Mouse (Mus musculus): ENCODE measurements around the gene Slc39a11. TPM values are rescaled to one million over a fixed set of nuclear protein-coding genes. Genes with fewer than 3 reads are reported as not detected.

Slc39a11 gene
- polyA plus RNA-seq, 1 experiment from 2014 or later: 27.7 TPM

DNA sequence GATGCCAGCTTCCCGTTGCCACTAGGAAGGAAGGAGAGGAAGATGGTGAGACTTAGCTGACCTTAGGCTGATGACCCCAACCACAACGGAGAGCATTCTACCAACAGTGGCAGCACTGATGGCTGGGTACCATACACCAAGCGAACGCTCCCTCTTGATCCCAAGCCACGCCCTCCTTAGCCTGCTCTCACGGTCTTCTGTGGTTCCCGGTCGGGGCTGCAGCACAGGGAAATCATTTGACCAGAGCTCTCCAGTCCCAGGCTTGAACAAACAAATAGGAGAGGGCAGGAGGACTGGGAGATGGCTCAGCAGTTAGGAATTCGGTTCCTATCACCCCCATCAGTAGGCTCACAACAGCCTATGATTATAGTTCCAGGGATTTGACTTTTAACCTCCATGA is 403.4 kb downstream of the Slc39a11 start:
- Histone ChIP-seq H3K9ac (no peak overlapping the region), H3K4me3 (no peak overlapping the region), H3K9me3 (replicated peaks) (peaks cover 3% of the 10 kb centered on the region; the same call in 1 of the 2 replicates), H3K4me2 (no peak overlapping the region), H3K36me3 (ENCODE audit: poor library complexity, severe bottlenecking) (no peaks in the 10 kb centered on the region), H3K4me1 (no peaks in the 10 kb centered on the region), H3K27ac (no peak overlapping the region), H3K27me3 (no peaks in the 10 kb centered on the region)
- no peak for ATAC-seq
- 85% methylated on average over 9 of the region's 9 CpGs for WGBS

DNA sequence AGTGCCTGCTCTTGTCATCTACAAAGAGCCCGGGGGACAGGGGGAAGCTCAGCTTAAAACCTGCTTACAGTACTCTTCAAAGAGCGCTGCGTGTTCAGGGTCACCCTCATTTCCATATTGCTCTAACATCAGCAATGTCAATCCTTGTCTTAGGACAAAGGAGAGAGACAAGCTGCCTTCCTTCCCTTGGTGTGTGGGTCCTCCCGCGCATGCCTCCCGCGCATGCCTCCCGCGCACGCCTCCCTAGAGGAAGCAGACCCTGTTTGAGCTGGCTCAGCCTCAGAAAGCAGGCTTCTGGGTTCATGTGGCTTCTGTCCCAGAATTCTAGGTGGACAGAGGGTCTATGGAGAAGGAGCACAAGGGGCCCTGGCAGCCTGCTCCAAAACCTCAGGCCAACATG is 404.2 kb downstream of the Slc39a11 start:
- H3K27me3 ChIP-seq: no peaks in the 10 kb centered on the region
- no peak overlapping the region for H3K4me3 ChIP-seq
- H3K4me1 ChIP-seq: no peaks in the 10 kb centered on the region
- H3K4me2 ChIP-seq: no peak overlapping the region
- no peak overlapping the region for H3K9ac ChIP-seq
- H3K27ac ChIP-seq: no peak overlapping the region
- WGBS: 72% methylated on average over 10 of the region's 10 CpGs
- ATAC-seq: no peak
- H3K9me3 ChIP-seq (replicated peaks): peaks cover 3% of the 10 kb centered on the region; the same call in 1 of the 2 replicates
- H3K36me3 ChIP-seq (ENCODE audit: poor library complexity, severe bottlenecking): no peaks in the 10 kb centered on the region

DNA sequence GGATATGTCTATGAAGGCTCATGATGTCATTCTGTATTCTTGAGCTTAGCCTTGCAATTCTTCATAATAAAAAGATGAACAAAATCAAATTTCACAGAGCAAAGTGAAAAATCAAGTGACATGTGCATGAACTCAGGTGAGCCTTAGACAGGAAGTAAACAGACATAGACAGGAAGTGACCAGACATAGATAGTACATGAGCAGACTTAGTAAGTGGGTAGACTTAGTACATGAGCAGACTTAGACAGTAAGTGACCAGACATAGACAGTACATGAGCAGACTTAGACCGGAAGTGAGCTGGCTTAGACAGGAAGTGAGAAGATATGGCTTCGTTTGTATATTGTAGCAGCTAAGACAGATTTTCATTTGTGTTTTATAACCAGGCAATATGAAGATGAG is 415.4 kb downstream of the Slc39a11 start:
- Histone ChIP-seq H3K4me3 (no peak overlapping the region), H3K4me1 (peaks cover 24% of the 10 kb centered on the region), H3K36me3 (ENCODE audit: poor library complexity, severe bottlenecking) (no peaks in the 10 kb centered on the region), H3K4me2 (no peak overlapping the region), H3K9ac (no peak overlapping the region), H3K27ac (no peak overlapping the region), H3K27me3 (no peaks in the 10 kb centered on the region), H3K9me3 (replicated peaks) (no peaks in the 10 kb centered on the region)
- 95% methylated on average over 2 of the region's 2 CpGs for WGBS
- no peak for ATAC-seq

DNA sequence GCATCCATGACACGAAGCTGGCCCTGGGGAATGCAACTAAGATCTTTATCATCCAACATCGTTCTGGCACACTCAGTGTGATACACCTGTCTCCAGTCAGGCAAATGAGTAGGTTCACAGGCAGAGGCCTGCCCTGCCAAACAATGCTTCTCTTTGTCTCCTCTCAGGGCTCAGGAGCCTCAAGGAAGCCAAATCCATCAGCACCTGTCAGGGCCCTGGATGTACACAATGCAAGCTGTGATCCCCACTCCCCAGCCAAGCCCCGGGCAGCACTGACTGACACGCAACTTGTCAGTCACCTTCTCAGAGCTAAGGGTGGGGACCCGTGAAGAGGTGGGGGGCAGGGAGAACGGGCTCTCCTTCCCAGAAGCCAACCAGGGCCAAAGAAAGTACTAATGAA is 417.8 kb downstream of the Slc39a11 start:
- peak overlapping the region; percentile 7; the same call in 1 of the 2 replicates for H3K27ac ChIP-seq
- H3K36me3 ChIP-seq (ENCODE audit: poor library complexity, severe bottlenecking): no peaks in the 10 kb centered on the region
- WGBS: 13% methylated on average over 6 of the region's 6 CpGs
- H3K4me1 ChIP-seq: peaks cover 24% of the 10 kb centered on the region
- H3K27me3 ChIP-seq: no peaks in the 10 kb centered on the region; the same call in 1 of the 2 replicates
- H3K4me3 ChIP-seq: no peak overlapping the region
- H3K9me3 ChIP-seq (replicated peaks): no peaks in the 10 kb centered on the region
- H3K9ac ChIP-seq: peak overlapping the region; percentile 5; the same call in 1 of the 2 replicates
- no peak overlapping the region for H3K4me2 ChIP-seq
- peak; percentile 51; the same call in 1 of the 2 replicates for ATAC-seq

DNA sequence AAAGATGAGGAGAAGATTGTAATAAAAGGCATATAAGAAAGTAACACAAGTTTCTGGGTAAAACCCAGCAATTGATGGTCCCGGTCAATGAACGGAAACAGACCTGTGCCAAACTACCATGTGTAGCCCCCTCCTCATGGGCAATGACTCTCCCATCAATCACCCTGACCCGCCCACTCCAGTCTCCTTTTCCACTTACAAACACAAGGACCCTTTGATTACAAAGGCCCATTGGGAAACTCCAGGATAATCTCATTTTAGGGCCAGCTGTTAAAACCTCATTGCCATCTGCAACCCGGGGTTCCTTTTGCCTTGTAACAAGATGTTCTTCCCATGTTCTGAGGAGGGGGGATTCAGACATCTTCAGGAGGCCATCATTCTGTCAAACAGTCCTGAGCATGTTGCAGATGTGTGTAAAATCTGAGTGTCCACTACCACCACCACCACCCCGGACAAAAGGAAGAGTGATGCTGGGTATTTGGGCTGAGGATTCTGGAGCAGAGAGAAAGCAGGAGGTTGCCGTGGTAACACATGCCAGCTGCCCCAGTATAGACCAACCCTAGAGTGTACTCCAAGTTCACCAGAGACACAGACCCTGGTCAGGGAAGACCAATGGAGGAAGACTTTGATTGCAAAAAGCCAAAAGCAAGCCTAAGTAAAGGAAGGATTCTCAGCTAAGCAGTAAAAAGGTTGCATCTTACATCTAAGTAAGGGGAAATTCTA is 419.3 kb downstream of the Slc39a11 start:
- no peaks in the 10 kb centered on the region; the same call in 1 of the 2 replicates for H3K27me3 ChIP-seq
- no peaks in the 10 kb centered on the region for H3K9me3 ChIP-seq (replicated peaks)
- no peak overlapping the region for H3K4me3 ChIP-seq
- 51% methylated on average over 6 of the region's 6 CpGs for WGBS
- H3K36me3 ChIP-seq (ENCODE audit: poor library complexity, severe bottlenecking): no peaks in the 10 kb centered on the region
- no peak overlapping the region for H3K27ac ChIP-seq
- peak; percentile 57; the same call in 1 of the 2 replicates for ATAC-seq
- H3K9ac ChIP-seq: no peak overlapping the region
- peaks cover 24% of the 10 kb centered on the region for H3K4me1 ChIP-seq
- no peak overlapping the region for H3K4me2 ChIP-seq

DNA sequence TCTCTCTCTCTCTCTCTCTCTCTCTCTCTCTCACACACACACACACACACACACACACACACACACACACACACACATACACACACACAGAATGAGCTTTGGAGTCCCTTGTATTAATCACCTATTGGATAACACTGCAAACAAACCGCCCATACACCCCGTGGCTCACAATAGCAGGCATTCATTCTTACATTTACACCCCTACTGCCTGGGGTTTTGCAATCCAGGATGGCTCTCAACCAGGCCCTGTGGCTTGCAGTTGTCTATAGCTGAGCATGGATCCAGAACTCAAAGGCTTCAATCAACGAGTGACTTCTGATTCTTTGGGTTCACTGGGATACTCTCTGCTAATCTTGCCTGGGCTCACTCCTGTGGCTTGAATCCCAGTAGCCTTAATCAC is 424.1 kb downstream of the Slc39a11 start:
- Histone ChIP-seq H3K36me3 (ENCODE audit: poor library complexity, severe bottlenecking) (no peaks in the 10 kb centered on the region), H3K27ac (no peak overlapping the region), H3K4me1 (peaks cover 21% of the 10 kb centered on the region), H3K27me3 (no peaks in the 10 kb centered on the region; the same call in 1 of the 2 replicates), H3K4me2 (no peak overlapping the region), H3K4me3 (no peak overlapping the region), H3K9ac (no peak overlapping the region), H3K9me3 (replicated peaks) (no peaks in the 10 kb centered on the region)
- WGBS: 36% methylated on average over 3 of the region's 3 CpGs
- ATAC-seq: no peak

DNA sequence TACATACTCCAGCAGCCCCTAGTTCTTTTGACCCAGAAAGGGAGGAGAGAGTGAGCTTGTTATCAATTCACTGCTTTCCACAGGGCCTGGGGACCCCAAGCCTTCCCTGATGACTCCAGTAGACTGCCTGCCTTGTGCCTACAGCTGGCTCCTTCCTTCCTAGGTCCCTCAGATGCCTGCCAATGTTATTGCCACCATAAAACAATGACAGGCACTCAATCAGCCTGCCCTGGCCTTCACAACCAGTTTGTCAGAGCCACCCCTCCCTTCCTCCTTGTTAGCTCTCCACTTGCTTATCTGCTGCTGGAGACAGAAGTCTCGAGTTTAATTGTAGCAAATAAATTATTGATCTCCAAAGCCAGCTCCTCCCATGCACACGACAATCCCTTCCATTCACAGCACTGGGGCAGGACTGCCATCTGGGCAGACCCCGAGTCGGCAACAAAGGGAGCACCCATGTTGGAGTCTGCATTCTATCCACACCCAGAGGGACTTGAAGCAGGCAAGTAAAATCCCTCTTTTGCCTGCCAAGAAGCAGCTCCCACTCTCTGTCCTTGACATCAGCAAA is 426.0 kb downstream of the Slc39a11 start:
- Histone ChIP-seq H3K4me3 (no peak overlapping the region), H3K4me1 (peaks cover 17% of the 10 kb centered on the region), H3K4me2 (no peak overlapping the region), H3K36me3 (ENCODE audit: poor library complexity, severe bottlenecking) (no peaks in the 10 kb centered on the region), H3K9ac (no peak overlapping the region), H3K27me3 (no peaks in the 10 kb centered on the region; the same call in 1 of the 2 replicates), H3K27ac (no peak overlapping the region), H3K9me3 (replicated peaks) (no peaks in the 10 kb centered on the region)
- no peak for ATAC-seq
- 72% methylated on average over 4 of the region's 4 CpGs for WGBS

DNA sequence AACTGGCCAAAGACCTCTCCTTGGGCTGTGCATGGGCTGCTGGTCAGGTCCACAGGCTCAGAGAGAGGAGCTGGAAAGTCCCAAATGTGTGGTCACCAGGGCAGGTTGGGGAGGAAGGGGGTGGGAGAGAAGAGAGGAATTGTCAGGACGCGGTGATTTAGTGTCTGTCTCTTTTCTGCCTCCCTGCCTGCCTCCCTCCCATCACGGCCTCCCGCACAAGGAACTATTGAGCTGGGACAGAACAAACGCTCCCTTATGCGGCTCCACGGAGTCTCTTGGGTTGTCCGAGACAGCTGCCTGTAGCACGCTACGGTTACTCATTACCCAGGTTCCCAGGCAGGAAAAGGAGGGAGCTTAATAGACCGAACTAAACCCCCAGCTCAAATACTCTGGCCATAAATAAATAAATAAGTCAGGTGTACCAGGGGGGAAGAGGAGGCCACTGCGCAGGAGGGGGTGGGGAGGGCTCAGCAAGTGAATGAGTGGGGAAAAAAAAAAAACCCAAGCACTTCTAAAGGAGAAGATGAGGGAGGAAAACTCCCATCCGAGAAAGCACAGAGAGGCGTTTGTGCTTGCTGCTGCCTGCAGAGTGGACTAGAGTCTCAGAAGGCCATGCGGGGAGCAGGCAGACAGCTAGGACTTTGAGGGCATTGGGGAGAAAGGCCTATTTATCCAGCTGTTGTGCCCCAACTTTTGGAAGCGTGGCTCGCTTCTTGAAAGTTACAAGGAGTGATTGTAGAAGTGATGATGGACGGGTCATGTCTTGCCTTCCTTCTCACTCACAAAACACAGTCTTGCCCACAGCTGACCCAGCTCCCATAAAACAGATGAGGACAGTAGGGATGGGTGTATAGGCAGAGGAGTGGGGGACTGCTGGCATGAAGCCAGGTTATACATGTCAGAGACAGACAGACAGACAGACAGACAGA is 428.3 kb downstream of the Slc39a11 start:
- Histone ChIP-seq H3K9me3 (replicated peaks) (no peaks in the 10 kb centered on the region), H3K4me2 (peak overlapping the region; percentile 27; the same call in 1 of the 2 replicates), H3K27ac (peak overlapping the region; percentile 32), H3K36me3 (ENCODE audit: poor library complexity, severe bottlenecking) (no peaks in the 10 kb centered on the region), H3K27me3 (no peaks in the 10 kb centered on the region), H3K4me3 (no peak overlapping the region), H3K4me1 (peaks cover 17% of the 10 kb centered on the region), H3K9ac (peak overlapping the region; percentile 43; the same call in 1 of the 2 replicates)
- WGBS: 25% methylated on average over 18 of the region's 18 CpGs
- ATAC-seq: peak; percentile 62; the same call in 1 of the 2 replicates

DNA sequence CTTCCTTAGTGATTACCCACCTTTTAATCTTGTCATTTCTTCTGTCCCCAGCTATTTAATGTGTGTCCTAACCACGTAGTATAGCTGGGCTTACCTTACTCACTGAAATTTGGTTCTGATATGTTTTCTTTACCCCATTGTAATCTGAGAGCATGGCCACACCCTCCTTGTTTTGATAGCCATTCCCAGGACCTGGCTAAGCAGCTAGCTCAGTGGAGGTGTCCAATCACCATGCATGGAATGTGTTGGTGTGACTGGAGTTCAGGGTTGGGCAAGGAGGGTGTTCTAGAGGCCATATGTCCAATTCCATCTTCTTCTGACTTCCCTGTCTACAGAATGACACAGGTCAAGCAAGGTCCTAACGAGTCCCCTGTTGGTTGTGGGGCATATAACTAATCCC is 429.2 kb downstream of the Slc39a11 start:
- Histone ChIP-seq H3K36me3 (ENCODE audit: poor library complexity, severe bottlenecking) (no peaks in the 10 kb centered on the region), H3K9ac (no peak overlapping the region), H3K27me3 (0 out of 2 replicates have a peak, but pooled peaks cover 5% of the 10 kb centered on the region), H3K9me3 (replicated peaks) (no peaks in the 10 kb centered on the region), H3K4me1 (peaks cover 17% of the 10 kb centered on the region), H3K4me2 (no peak overlapping the region), H3K4me3 (no peak overlapping the region), H3K27ac (no peak overlapping the region)
- WGBS: 79% methylated on average over 2 of the region's 2 CpGs
- no peak for ATAC-seq

DNA sequence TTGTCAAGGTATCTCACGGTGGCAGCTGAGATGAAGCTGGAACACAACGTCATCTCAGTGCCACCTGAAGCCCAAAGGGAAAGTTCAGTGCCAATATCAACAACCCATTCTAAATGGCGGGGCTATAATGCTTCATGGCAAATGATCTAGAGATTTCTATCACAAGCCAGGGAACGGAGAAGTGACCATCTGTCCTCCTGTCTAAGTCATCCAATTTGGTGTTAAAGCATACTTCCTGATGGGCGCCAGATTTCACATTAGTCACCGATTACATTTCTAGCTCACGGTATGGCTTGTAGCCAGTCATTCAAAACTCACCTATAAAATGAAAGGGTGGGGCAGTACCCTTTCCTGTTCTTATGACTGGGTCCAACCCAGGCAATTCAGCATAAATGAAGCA is 435.1 kb downstream of the Slc39a11 start:
- no peaks in the 10 kb centered on the region for H3K9me3 ChIP-seq (replicated peaks)
- no peaks in the 10 kb centered on the region for H3K36me3 ChIP-seq (ENCODE audit: poor library complexity, severe bottlenecking)
- peaks cover 11% of the 10 kb centered on the region for H3K4me1 ChIP-seq
- H3K9ac ChIP-seq: no peak overlapping the region
- 83% methylated on average over 7 of the region's 7 CpGs for WGBS
- no peak for ATAC-seq
- no peak overlapping the region for H3K4me2 ChIP-seq
- H3K27ac ChIP-seq: no peak overlapping the region
- peaks cover 16% of the 10 kb centered on the region; the same call in 1 of the 2 replicates for H3K27me3 ChIP-seq
- no peak overlapping the region for H3K4me3 ChIP-seq

DNA sequence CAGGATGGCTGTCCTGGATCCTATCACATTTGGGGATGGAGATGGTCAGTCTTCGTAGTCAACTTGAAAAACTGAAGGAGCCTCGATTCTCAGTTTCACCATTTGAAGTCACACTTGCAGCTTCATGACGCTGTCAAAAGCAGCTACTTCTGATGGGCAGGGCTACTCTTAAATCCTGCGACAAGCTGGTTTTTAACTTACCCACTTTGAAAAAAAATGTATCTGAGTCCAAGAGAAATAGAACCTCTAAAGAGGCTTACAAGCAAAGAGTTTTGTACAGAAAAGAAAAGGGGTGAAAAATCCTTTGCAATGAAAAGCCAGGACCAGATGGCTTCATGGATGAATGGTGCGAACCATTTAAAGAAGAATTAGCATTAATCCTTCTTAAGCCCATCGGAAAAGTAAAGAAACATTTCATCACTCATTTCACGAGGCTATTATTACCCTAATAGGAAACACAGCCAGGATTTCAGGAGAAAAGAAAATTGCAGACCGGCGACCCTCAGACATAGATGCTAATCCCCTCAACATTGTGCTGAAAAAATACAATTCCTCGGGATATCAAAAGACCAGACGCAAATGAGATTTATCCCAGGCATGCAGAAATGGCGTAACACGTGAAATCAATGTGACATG is 437.4 kb downstream of the Slc39a11 start:
- peak overlapping the region; percentile 15; the same call in 1 of the 2 replicates for H3K4me2 ChIP-seq
- ATAC-seq: no peak; the same call in 1 of the 2 replicates

More for the DNA sequence above, 437.4 kb downstream of the Slc39a11 start:
- WGBS: 7% methylated on average over 13 of the region's 13 CpGs
- Histone ChIP-seq H3K36me3 (ENCODE audit: poor library complexity, severe bottlenecking) (no peaks in the 10 kb centered on the region), H3K4me1 (peaks cover 11% of the 10 kb centered on the region), H3K9me3 (replicated peaks) (no peaks in the 10 kb centered on the region), H3K9ac (no peak overlapping the region), H3K27me3 (peaks cover 19% of the 10 kb centered on the region; the same call in 1 of the 2 replicates), H3K4me3 (no peak overlapping the region), H3K27ac (no peak overlapping the region; the same call in 1 of the 2 replicates)

Measured in forebrain, embryonic 13.5 days (tissue).